In the genomic region with DNA sequence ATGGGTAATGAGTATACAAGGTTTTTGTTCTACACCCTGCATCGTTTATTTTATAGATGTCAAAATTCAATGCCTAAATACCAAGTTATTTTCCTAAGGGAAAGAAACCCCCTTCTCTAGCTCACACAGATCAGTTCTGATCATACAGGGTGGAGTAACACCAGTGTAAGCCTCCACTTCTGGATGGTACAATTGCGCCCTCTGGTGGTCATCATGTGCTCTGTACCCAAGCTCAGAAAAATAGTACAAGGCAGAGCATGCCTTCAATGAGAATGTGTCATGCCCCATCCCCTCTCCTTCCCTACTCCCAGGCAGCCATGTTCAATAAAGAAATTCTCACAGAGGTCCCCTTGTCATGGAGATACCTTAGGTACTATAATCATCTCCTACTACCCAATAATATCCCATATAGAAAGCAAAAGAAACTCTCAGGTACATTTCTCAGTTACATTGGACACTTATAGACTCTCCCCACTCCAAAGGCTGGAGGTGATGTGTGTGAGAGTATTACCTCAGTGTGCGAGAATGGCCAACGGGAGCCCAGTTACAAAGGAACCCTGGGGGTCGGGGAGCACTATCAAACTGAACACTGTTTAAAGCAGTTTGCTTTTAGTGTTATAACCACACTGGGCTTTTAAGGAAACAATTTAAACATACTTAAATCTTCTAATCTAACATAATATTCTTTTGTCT, we compare ENCODE assay signal across 8 mouse cellular contexts. TPM values are rescaled to one million over a fixed set of nuclear protein-coding genes. Genes with fewer than 3 reads are reported as not detected.
DNase-seq lines count a peak whose midpoint lies in the region; ATAC-seq and TF ChIP-seq lines count a peak whose summit lies in the region.

No protein-coding gene starts in this region.

- TF ChIP-seq POLR2A in kidney, adult 2 months (IDR thresholded peaks at IDR 0.05; ENCODE audit: low read depth, low read length) = no peak

- H3K4me1 ChIP-seq in embryonic facial prominence, embryonic 11.5 days (ENCODE audit: control insufficient read depth, insufficient read depth, low read length) = no peaks in the 10 kb centered on the region
- H3K4me1 ChIP-seq in kidney, adult 2 months (ENCODE audit: control insufficient read depth, insufficient read depth, low read length) = no peaks in the 10 kb centered on the region
- no peaks in the 10 kb centered on the region for H3K4me1 ChIP-seq in midbrain, embryonic 12.5 days

- H3K4me3 ChIP-seq in embryonic facial prominence, embryonic 11.5 days (ENCODE audit: low read depth, low read length) = no peak overlapping the region
- no peak overlapping the region for H3K4me3 ChIP-seq in kidney, adult 2 months (ENCODE audit: insufficient read depth, low read depth, low read length)
- no peak overlapping the region for H3K4me3 ChIP-seq in midbrain, embryonic 12.5 days

- no peaks in the 10 kb centered on the region for H3K27me3 ChIP-seq in embryonic facial prominence, embryonic 11.5 days (ENCODE audit: control insufficient read depth, insufficient read depth, low read length)
- no peaks in the 10 kb centered on the region; the same call in 1 of the 2 replicates for H3K27me3 ChIP-seq in kidney, adult 2 months (replicated peaks; ENCODE audit: control insufficient read depth, insufficient read depth, low read length)
- H3K27me3 ChIP-seq in midbrain, embryonic 12.5 days = no peaks in the 10 kb centered on the region; the same call in 1 of the 2 replicates

- peak; percentile 97 for TF ChIP-seq CTCF in kidney, adult 2 months (conservative IDR thresholded peaks at IDR 0.05; ENCODE audit: insufficient read depth, insufficient read length, low read depth, low read length)

- H3K27ac ChIP-seq in embryonic facial prominence, embryonic 11.5 days (replicated peaks; ENCODE audit: low read depth, low read length) = no peak overlapping the region
- H3K27ac ChIP-seq in kidney, adult 2 months (ENCODE audit: insufficient read depth, low read depth, low read length) = no peak overlapping the region
- no peak overlapping the region for H3K27ac ChIP-seq in midbrain, embryonic 12.5 days (replicated peaks)

- whole genome bisulfite sequencing in embryonic facial prominence, embryonic 11.5 days = 27% methylated on average over 5 of the region's 5 CpGs
- 27% methylated on average over 5 of the region's 5 CpGs for WGBS in kidney, adult 2 months
- 26% methylated on average over 5 of the region's 5 CpGs for WGBS in midbrain, embryonic 12.5 days

- intact Hi-C loops in left cerebral cortex, postnatal 4 days (cut with DNase I) = loop anchor here (5.0 to 10.0 kb wide), 4 partner anchors 141 to 849 kb away; partner anchors contain the start of genes Cdk15 and Fzd7

- H3K9me3 ChIP-seq in embryonic facial prominence, embryonic 11.5 days (replicated peaks; ENCODE audit: control insufficient read depth, low read length) = no peaks in the 10 kb centered on the region
- H3K9me3 ChIP-seq in midbrain, embryonic 12.5 days = no peaks in the 10 kb centered on the region

- no peaks in the 10 kb centered on the region for H3K36me3 ChIP-seq in embryonic facial prominence, embryonic 11.5 days (replicated peaks; ENCODE audit: control insufficient read depth, insufficient read depth, low read depth, low read length)
- no peaks in the 10 kb centered on the region for H3K36me3 ChIP-seq in kidney, adult 2 months (ENCODE audit: control insufficient read depth, insufficient read depth, low read length)
- no peaks in the 10 kb centered on the region for H3K36me3 ChIP-seq in midbrain, embryonic 12.5 days

- H3K4me2 ChIP-seq in embryonic facial prominence, embryonic 11.5 days (ENCODE audit: low read depth, low read length) = no peak overlapping the region
- no peak overlapping the region for H3K4me2 ChIP-seq in midbrain, embryonic 12.5 days (replicated peaks)

- DNase-seq in CD4-positive, CD25-positive, alpha-beta regulatory T cell, adult 2 months (ENCODE audit: low read depth, low spot score) = peak; percentile 91
- DNase-seq in adrenal gland, postnatal 10 days = peak; percentile 81
- DNase-seq in embryonic facial prominence, embryonic 11.5 days (ENCODE audit: low spot score) = peak; percentile 92
- peak; percentile 13 for DNase-seq in gonadal fat pad, adult 2 months (ENCODE audit: low read depth)
- peak; percentile 77 for DNase-seq in kidney, adult 2 months
- DNase-seq in left cerebral cortex, postnatal 4 days = peak; percentile 74
- peak; percentile 17 to 58 for DNase-seq in spleen, postnatal 36 days (ENCODE audit: low spot score in 2 of 2)

- ATAC-seq in embryonic facial prominence, embryonic 11.5 days (replicated peaks; ENCODE audit: insufficient number of reproducible peaks, low FRiP score, low TSS enrichment, low read depth) = peak; percentile 82; the same call in 1 of the 2 replicates
- peak; percentile 78 for ATAC-seq in midbrain, embryonic 12.5 days (ENCODE audit: low FRiP score, low read depth)

- no peak overlapping the region for H3K9ac ChIP-seq in embryonic facial prominence, embryonic 11.5 days (replicated peaks; ENCODE audit: low read length)
- H3K9ac ChIP-seq in midbrain, embryonic 12.5 days (replicated peaks) = no peak overlapping the region

RNA-seq across cellular contexts. Expression of gene Sumo1, which starts 47.2 kb away (rescaled TPM):
- 100 to 1,000 TPM; 105 to 125 TPM for total RNA-seq in adrenal gland, postnatal 10 days (2021)
- 639 and 717 TPM in 2 replicates for polyA plus RNA-seq in embryonic facial prominence, embryonic 11.5 days (2014; fragmentation: Nextera tagmentation; extraction: Ambion mirVana)
- polyA plus RNA-seq in gonadal fat pad, adult 2 months (2012; rRNA removed) = 22.6 and 25.6 TPM in 2 replicates
- 16.1 and 28.5 TPM in 2 replicates for polyA plus RNA-seq in kidney, adult 2 months (2012; rRNA removed)
- 100 to 1,000 TPM; 104 to 111 TPM for total RNA-seq in left cerebral cortex, postnatal 4 days (2021)
- 481 and 502 TPM in 2 replicates for polyA plus RNA-seq in midbrain, embryonic 12.5 days (2016; fragmentation: Nextera tagmentation; extraction: Ambion mirVana)

Comparison
In these comparisons a context has a peak if more than half of its experiments do, and no peak if none do; other contexts are left out.
1. DNase-seq: peak in every context shown above with its lines; median percentile 92 in embryonic facial prominence, embryonic 11.5 days; 91 in CD4-positive, CD25-positive, alpha-beta regulatory T cell, adult 2 months; 81 in adrenal gland, postnatal 10 days; 77 in kidney, adult 2 months; 74 in left cerebral cortex, postnatal 4 days; 38 in spleen, postnatal 36 days; 13 in gonadal fat pad, adult 2 months.
2. RNA of gene Sumo1, which starts 47.2 kb away (polyA plus RNA-seq): 639 to 717 TPM in embryonic facial prominence, embryonic 11.5 days and 481 to 502 TPM in midbrain, embryonic 12.5 days; 16.1 to 28.5 TPM in kidney, adult 2 months and 22.6 to 25.6 TPM in gonadal fat pad, adult 2 months; every median in the first group is over 10 times any median in the second.